Mouse (Mus musculus): ENCODE measurements around the gene Inmt.

The Inmt gene

GRCm38 (mm10) chr6:55169818-55170217 is 5.0 kb downstream of the Inmt start:
- no peak for DNase-seq (ENCODE audit: low spot score in 2 of 2)

DNA sequence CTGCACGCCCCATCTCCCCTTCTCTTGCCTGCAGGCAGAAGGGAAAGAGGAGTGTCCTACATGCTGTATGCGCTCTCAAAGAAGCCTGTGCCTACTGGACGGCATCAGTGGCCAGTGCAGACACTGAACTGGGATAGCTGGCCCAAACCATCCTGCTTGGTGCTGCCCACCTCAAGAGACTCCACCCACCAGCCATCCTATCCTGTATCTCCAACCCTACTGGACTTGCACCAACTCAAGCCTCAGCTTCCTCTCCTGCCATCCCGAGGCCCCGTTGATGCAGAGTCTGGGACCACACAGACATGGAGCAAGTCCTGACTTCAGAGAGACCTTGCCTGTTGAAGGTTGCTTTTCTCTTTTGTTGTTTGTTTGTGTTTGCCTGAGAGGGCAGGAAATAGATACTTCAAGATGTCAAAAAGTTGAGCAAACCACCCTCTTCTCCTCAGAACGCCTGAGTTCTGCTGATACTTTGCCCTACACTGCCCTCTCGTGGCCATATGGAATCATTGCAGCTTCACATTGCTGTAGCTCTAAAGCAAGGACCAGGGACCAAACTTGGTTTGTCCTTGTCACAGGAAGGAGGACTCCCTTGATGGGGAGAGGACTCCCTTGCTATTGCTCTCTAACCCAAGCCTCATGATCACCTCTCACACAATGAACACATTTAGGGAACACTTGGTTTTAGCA is 7.9 kb downstream of the Inmt start:
- DNase-seq (ENCODE audit: low spot score in 2 of 2): peak; percentile 54 to 86

DNA sequence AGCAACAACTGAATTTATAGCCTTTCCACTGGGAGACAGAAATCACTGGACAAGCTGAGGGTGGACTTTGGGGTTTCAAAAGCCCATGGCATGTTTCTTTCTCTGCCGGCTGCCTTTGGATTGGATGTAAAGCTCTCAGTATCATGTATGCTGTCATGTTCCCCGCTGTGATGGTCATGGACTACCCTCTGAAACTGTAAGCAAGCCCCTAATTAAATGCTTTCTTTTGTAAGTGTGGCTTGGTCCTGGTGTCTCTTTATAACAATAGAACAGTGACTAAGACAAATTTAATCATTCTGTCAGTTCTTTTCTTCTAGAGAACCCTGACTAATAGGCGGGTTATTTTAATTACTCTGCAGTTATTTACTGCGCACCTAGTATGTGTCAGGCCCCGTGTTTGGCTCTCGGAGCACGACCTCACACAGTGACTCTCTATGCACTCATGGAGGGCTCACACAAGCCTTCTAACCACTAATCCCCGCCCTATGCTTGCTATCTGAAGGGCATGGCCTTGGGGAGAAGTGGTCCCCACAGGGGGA is 11.7 kb downstream of the Inmt start:
- no peak for DNase-seq (ENCODE audit: low spot score in 2 of 2)

DNA sequence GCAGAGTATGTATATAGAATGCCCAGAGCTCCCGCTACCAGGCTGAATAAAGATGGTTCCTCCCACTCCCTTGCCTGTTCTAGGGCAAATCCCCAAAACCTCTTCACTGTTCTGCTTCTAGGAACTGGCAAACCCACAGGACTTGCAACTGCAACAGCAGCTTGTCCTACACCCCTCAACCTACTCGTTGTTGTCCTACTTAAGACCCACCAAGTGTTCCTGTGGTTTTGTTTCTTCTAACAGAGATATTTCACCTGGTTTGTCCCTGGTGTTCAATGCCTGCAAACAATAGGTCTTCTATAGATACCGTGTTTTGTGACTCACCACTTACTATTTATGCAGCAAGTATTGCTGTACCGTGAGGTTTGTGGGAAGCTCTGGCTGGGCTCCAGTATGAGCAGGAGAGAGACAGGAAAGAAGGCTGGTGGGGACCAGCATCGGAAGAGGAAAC is 13.5 kb downstream of the Inmt start:
- DNase-seq (ENCODE audit: low spot score in 2 of 2): no peak

DNA sequence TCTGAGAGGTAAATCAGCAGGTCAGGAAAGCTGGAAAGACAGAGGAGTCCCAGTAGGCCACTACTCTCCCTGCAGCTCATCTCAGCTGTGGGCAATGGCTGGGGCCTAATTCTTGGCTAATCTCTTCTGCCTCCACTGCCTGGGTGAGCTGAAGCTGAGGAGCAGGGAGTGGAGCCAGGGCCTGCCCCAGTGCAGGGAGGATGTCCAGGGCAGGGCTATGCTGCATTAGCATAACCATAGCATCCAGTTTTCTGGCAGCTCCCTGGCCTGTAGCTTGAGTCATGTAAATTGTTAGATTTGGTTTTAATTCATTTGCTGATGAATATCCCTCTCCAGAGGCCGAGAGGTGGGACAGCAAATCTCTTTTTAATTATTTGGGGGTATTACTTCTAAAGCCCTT is 15.6 kb downstream of the Inmt start:
- no peak for DNase-seq (ENCODE audit: low spot score in 2 of 2)

GRCm38 (mm10) chr6:55152226-55152625 is 22.6 kb downstream of the Inmt start:
- DNase-seq (ENCODE audit: low spot score in 2 of 2): no peak

GRCm38 (mm10) chr6:55146138-55146537 is 28.7 kb downstream of the Inmt start:
- DNase-seq (ENCODE audit: low spot score in 2 of 2): no peak

DNA sequence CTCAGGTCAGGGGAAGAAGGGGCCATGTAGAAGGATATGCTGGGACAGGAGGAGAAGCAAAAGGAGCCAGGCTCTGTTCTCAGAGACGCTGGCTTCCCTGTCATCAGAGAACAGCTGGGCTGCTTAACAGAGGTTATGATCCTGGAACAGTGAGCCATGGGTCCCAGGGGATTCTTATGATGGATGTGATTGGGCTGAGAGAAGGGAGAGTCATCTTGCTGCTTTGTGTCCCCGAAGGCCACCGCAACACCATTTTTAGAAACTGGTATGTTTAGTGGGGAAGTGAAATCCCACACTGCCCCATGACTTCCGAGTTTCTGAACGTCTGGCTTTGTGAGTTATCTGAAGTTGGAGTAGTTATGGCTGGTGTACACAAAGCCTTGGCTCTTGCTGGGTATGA is 29.6 kb downstream of the Inmt start:
- DNase-seq (ENCODE audit: low spot score in 2 of 2): no peak

- no peak for DNase-seq (ENCODE audit: low spot score in 2 of 2)
Observed at GRCm38 (mm10) chr6:55138343-55138742, 36.5 kb downstream of the Inmt start.

- DNase-seq (ENCODE audit: low spot score in 2 of 2): no peak
Observed at GRCm38 (mm10) chr6:55133425-55133824, 41.4 kb downstream of the Inmt start.

GRCm38 (mm10) chr6:55132794-55133193 is 42.0 kb downstream of the Inmt start, which contains the start of gene Crhr2:
Crhr2 (minus strand) TSS chr6:55133016.
- no peak for DNase-seq (ENCODE audit: low spot score in 2 of 2)

GRCm38 (mm10) chr6:55131301-55131700 is 43.5 kb downstream of the Inmt start:
- no peak for DNase-seq (ENCODE audit: low spot score in 2 of 2)

- DNase-seq (ENCODE audit: low spot score in 2 of 2): no peak
Observed at GRCm38 (mm10) chr6:55130631-55131030, 44.2 kb downstream of the Inmt start.

DNA sequence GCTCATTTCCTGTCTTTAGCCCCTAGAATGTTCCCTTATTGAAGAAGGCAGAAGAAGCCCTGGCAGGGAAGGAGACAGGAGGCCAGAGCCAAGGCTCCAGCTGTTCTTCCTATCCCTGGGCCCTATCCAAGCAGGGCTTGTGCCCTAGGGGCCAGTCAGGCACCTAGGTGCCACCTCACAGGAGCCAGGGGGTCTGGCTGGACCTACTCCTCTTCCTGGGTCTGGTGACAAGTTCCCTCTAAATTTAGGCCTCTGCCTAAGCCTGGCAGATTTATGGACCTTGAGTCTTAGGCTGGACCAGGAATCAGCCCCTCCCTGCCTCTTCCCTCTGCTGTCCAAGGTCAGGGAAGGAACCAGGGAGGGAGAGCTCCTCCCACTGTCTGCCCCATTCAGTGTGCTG is 46.5 kb downstream of the Inmt start:
- DNase-seq (ENCODE audit: low spot score in 2 of 2): no peak

GRCm38 (mm10) chr6:55126576-55126975 is 48.3 kb downstream of the Inmt start:
- DNase-seq (ENCODE audit: low spot score in 2 of 2): no peak

DNA sequence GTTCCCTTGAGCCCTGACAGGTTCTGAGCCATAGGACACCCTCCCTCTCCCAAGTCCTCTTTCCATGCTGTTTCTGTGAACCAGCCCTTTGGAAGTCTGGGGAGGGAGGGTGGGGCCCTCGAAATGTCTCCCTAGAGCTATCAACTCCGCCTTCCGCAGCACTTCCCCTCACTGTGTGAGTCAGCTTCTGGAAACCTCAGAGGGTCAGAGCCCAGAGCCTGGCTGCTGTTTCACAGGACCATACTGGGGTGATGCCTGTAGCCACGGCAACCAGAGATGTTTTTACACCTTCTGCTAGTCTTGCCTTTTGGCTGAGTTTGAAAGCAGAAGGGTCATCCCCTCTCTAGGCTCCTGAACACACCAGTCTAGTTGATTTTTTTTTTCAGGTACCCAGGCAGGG is 51.8 kb downstream of the Inmt start:
- DNase-seq (ENCODE audit: low spot score in 2 of 2): no peak

All from spleen, postnatal 4 days (tissue).